Mouse (Mus musculus) heart, postnatal 0 days (tissue): ENCODE results near the gene Serpinh1. TPM values are rescaled to one million over a fixed set of nuclear protein-coding genes. Genes with fewer than 3 reads are reported as not detected.

Experiments
- ATAC-seq: fragments of 200-750 bp; cut with Nextera tagmentation; 2 replicates; pipeline ENCODE4 v1.8.0; 2017; ENCODE audit warnings: low read depth, moderate number of reproducible peaks, moderate library complexity; ENCODE audit not compliant: insufficient read depth
- DNase-seq: peaks from one replicate; pipeline ENCODE4 v3.0.0-alpha.2; 2016; ENCODE audit warnings: low spot score
- H3K27ac ChIP-seq: fragments of 300-500 bp; sonication (generic); 2 replicates; pipeline ENCODE4 v1.5.1; 2014; ENCODE audit warnings: low read depth, mild to moderate bottlenecking
- H3K27me3 ChIP-seq: fragments of 300-500 bp; sonication (generic); 2 replicates; pipeline ENCODE4 v1.6.1; 2014; ENCODE audit warnings: low read length, mixed read lengths; ENCODE audit not compliant: control insufficient read depth, insufficient read depth
- H3K36me3 ChIP-seq: fragments of 300-500 bp; sonication (generic); replicated peaks from 2 replicates; pipeline ENCODE4 v1.6.1; 2014; ENCODE audit warnings: low read length, mixed read lengths; ENCODE audit not compliant: control insufficient read depth, insufficient read depth
- H3K4me1 ChIP-seq: fragments of 300-500 bp; sonication (generic); 2 replicates; pipeline ENCODE4 v1.6.1; 2014; ENCODE audit warnings: antibody characterized with exemption; ENCODE audit not compliant: control insufficient read depth, insufficient read depth
- H3K4me2 ChIP-seq: fragments of 300-500 bp; sonication (generic); 2 replicates; pipeline ENCODE4 v1.6.1; 2014; ENCODE audit warnings: low read depth, mild to moderate bottlenecking, low read length, moderate library complexity
- H3K4me3 ChIP-seq: fragments of 300-500 bp; sonication (generic); 2 replicates; pipeline ENCODE4 v1.5.1; 2014; ENCODE audit warnings: low read depth, low read length
- H3K9ac ChIP-seq: fragments of 300-500 bp; sonication (generic); replicated peaks from 2 replicates; pipeline ENCODE4 v1.6.1; 2014; ENCODE audit warnings: low read depth, low read length, mixed read lengths
- H3K9me3 ChIP-seq: fragments of 300-500 bp; sonication (generic); replicated peaks from 2 replicates; pipeline ENCODE4 v1.6.1; 2016; ENCODE audit warnings: low read length; ENCODE audit not compliant: control insufficient read depth
- CTCF ChIP-seq: IDR thresholded peaks from 2 replicates; pipeline ENCODE4 v1.5.1; 2016; ENCODE audit warnings: antibody characterized with exemption, control low read depth, low read depth
- EP300 ChIP-seq: IDR thresholded peaks from 2 replicates; pipeline ENCODE4 v1.6.1; 2016; ENCODE audit warnings: antibody characterized with exemption, low read depth
- WGBS: fragments of 180-500 bp; shearing (Covaris S2); extraction: QIAGEN DNeasy Blood & Tissue Kit; methylation state at CpG from one replicate; pipeline ENCODE4 v1.1.7; 2014; 5-methylcytosine and 5-hydroxymethylcytosine counted together
- polyA plus RNA-seq: library from polyadenylated mRNA; unstranded; fragments of >200 nt; fragmentation: Nextera tagmentation; extraction: Ambion mirVana; gene quantifications from 2 replicates; pipeline ENCODE4 v1.2.1, GENCODE M21; 2015
- total RNA-seq: library from RNA; depleted of rRNA; stranded (reverse); fragments of >200 nt; gene quantifications from 2 replicates; pipeline ENCODE4 v1.2.3, GENCODE M21; 2014; ENCODE audit warnings: low replicate concordance

The Serpinh1 gene
- total and polyA plus RNA-seq, 2 experiments from 2014 or later = 522 to 811 TPM

GRCm38 (mm10) chr7:99395385-99395784 lies 42.3 kb upstream of the Serpinh1 start:
- Histone ChIP-seq H3K36me3 (peaks cover 26% of the 10 kb centered on the region; the same call in 1 of the 2 replicates), H3K4me1 (peaks cover 29% of the 10 kb centered on the region), H3K4me2 (no peak overlapping the region), H3K27ac (0 out of 2 replicates have a peak overlapping the region, but pooled peaks have one; percentile 77), H3K9me3 (no peaks in the 10 kb centered on the region), H3K9ac (no peak overlapping the region), H3K4me3 (no peak overlapping the region), H3K27me3 (no peaks in the 10 kb centered on the region)
- TF ChIP-seq EP300 = no peak
- TF ChIP-seq CTCF = no peak
- ATAC-seq (no peak), DNase-seq (no peak)
- WGBS = 81% methylated on average over 4 of the region's 4 CpGs

GRCm38 (mm10) chr7:99393711-99394325 lies 40.8 kb upstream of the Serpinh1 start:
- Histone ChIP-seq H3K27me3 (no peaks in the 10 kb centered on the region), H3K9me3 (no peaks in the 10 kb centered on the region), H3K36me3 (peaks cover 27% of the 10 kb centered on the region; the same call in 1 of the 2 replicates), H3K27ac (no peak overlapping the region), H3K4me1 (peaks cover 45% of the 10 kb centered on the region), H3K4me3 (no peak overlapping the region), H3K4me2 (no peak overlapping the region), H3K9ac (no peak overlapping the region)
- 60% methylated on average over 13 of the region's 13 CpGs for WGBS
- ATAC-seq (no peak), DNase-seq (no peak)
- TF ChIP-seq EP300 (no peak), CTCF (no peak)

- 73% methylated on average over 2 of the region's 2 CpGs for WGBS
- Histone ChIP-seq H3K27ac (no peak overlapping the region), H3K9ac (no peak overlapping the region), H3K9me3 (no peaks in the 10 kb centered on the region), H3K4me2 (no peak overlapping the region), H3K4me1 (peaks cover 45% of the 10 kb centered on the region), H3K4me3 (no peak overlapping the region), H3K27me3 (no peaks in the 10 kb centered on the region), H3K36me3 (peaks cover 38% of the 10 kb centered on the region)
- DNase-seq = no peak
- no peak for ATAC-seq
- TF ChIP-seq EP300 = no peak
- no peak for TF ChIP-seq CTCF
Measured at GRCm38 (mm10) chr7:99392696-99393095, 39.7 kb upstream of the Serpinh1 start.

GRCm38 (mm10) chr7:99390559-99390958 lies 37.5 kb upstream of the Serpinh1 start:
- DNase-seq (peak; percentile 22), ATAC-seq (no peak)
- H3K27ac ChIP-seq = no peak overlapping the region
- peaks cover 45% of the 10 kb centered on the region for H3K4me1 ChIP-seq
- H3K9me3 ChIP-seq = no peaks in the 10 kb centered on the region
- no peak overlapping the region for H3K4me2 ChIP-seq
- H3K9ac ChIP-seq = no peak overlapping the region
- H3K36me3 ChIP-seq = peaks cover 47% of the 10 kb centered on the region
- H3K27me3 ChIP-seq = no peaks in the 10 kb centered on the region
- WGBS = 38% methylated on average over 4 of the region's 4 CpGs
- no peak overlapping the region for H3K4me3 ChIP-seq
- TF ChIP-seq CTCF = no peak
- TF ChIP-seq EP300 = no peak

- 0 out of 2 replicates have a peak overlapping the region, but pooled peaks have one; percentile 3 for H3K9ac ChIP-seq
- no peaks in the 10 kb centered on the region for H3K27me3 ChIP-seq
- no peak for TF ChIP-seq EP300
- TF ChIP-seq CTCF = no peak
- no peak overlapping the region for H3K4me3 ChIP-seq
- H3K4me1 ChIP-seq = peaks cover 71% of the 10 kb centered on the region
- H3K9me3 ChIP-seq = no peaks in the 10 kb centered on the region
- no peak overlapping the region for H3K4me2 ChIP-seq
- no peak for ATAC-seq
- no peak for DNase-seq
- WGBS = 87% methylated on average over 5 of the region's 5 CpGs
- H3K27ac ChIP-seq = no peak overlapping the region
- peaks cover 36% of the 10 kb centered on the region for H3K36me3 ChIP-seq
Measured at GRCm38 (mm10) chr7:99387356-99387755, 34.3 kb upstream of the Serpinh1 start.

- 90% methylated on average over 4 of the region's 4 CpGs for WGBS
- ATAC-seq (no peak), DNase-seq (no peak)
- Histone ChIP-seq H3K27ac (no peak overlapping the region), H3K9ac (no peak overlapping the region), H3K4me3 (no peak overlapping the region), H3K4me1 (peaks cover 73% of the 10 kb centered on the region), H3K27me3 (no peaks in the 10 kb centered on the region), H3K9me3 (no peaks in the 10 kb centered on the region), H3K4me2 (no peak overlapping the region), H3K36me3 (peaks cover 31% of the 10 kb centered on the region)
- TF ChIP-seq EP300 (no peak), CTCF (no peak)
Measured at GRCm38 (mm10) chr7:99386811-99387210, 33.8 kb upstream of the Serpinh1 start.
